Mouse (Mus musculus) ES-Bruce4 (cell line): ENCODE measurements around the gene Ahcyl1.

Experiments
- CTCF ChIP-seq: IDR thresholded peaks from one replicate; pipeline ENCODE4 v1.8.1; 2011; ENCODE audit warnings: low read depth, low read length
- POLR2A ChIP-seq: IDR thresholded peaks from one replicate; pipeline ENCODE4 v1.8.1; 2011; ENCODE audit warnings: low read length; ENCODE audit not compliant: insufficient read depth

DNA sequence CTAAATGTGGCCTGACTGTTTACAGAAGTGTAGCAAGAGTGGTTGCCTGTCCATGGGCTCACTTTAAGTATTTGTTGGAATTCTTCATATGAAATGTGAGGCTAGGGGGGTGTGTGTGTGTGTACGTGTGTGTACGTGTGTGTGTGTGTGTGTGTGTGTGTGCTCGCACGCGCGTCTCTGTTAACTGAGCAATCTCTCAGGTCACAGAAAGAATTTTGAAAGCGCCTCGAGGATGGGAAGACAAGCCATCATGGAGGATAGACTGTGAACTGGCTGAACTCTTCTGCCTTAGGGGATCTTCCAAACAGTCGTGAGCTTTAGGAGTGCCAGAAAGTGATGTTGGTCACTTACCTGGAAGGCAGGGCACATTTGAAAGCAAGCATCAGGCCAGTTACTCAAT lies 62.5 kb downstream of the Ahcyl1 start:
- TF ChIP-seq POLR2A, result no peak
- TF ChIP-seq CTCF, result no peak
